Comparison of ENCODE assay signal across 10 mouse cellular contexts in the genomic region with DNA sequence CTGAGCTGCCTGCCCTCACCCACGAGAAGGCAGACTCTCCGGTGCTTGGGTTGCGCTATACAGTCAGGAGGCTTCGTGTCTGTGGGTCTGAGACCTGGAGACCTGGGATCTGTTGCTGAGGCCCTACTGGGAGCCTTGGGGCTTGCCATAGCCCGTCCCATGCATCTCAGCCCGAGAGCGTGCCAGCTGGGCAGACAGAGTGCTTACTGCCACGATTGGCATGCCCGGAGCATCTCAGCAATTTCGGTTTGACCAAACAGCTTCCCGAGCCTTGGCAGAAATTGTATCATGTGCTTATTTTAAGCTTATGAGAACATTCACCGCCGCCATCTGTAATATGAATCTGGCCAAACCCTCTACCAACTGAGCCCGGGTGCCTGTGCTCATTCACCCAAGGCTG. TPM values are rescaled to one million over a fixed set of nuclear protein-coding genes. Genes with fewer than 3 reads are reported as not detected.
DNase-seq lines count a peak whose midpoint lies in the region; ATAC-seq and TF ChIP-seq lines count a peak whose summit lies in the region.
"Had no signal": no experiment of that assay in that cellular context is flagged by ENCODE, and none has a peak within 500 bp of the region (broad histone marks: within the 10 kb centered on the region; RNA-seq: fewer than 3 reads in every experiment).

No protein-coding gene starts in this region.

- 90% methylated on average over 14 of the region's 14 CpGs for WGBS in liver, embryonic 16.5 days (ENCODE audit: insufficient replicate concordance)

- H3K4me2 ChIP-seq in liver, embryonic 16.5 days (ENCODE audit: low read depth, low read length) = no peak overlapping the region

- intact Hi-C loops in left cerebral cortex, adult 2 months (cut with DNase I) = no loop called here

- peak overlapping the region; percentile 20 for H3K27ac ChIP-seq in left cerebral cortex, adult 2 months
- H3K27ac ChIP-seq in liver, embryonic 16.5 days (ENCODE audit: low read length) = peak overlapping the region; percentile 95
- H3K27ac ChIP-seq: macrophage had no signal

- peak overlapping the region; percentile 46; the same call in 1 of the 2 replicates for H3K9ac ChIP-seq in liver, embryonic 16.5 days (ENCODE audit: low read depth, low read length)

- no peaks in the 10 kb centered on the region for H3K9me3 ChIP-seq in liver, embryonic 16.5 days (replicated peaks; ENCODE audit: control insufficient read depth, low read length)

- DNase-seq in left cerebral cortex, adult 2 months (ENCODE audit: extremely low spot score in 1 of 2, low spot score in 2 of 2) = no peak
- no peak for DNase-seq in left cerebral cortex, adult 9 months (ENCODE audit: low spot score in 2 of 2)
- peak; percentile 66 for DNase-seq in cerebellum, adult 8-10 months
- DNase-seq in heart, adult 9 months (ENCODE audit: low spot score in 2 of 2) = peak; percentile 61 to 79
- DNase-seq in kidney, adult 18-20 months = no peak
- DNase-seq in adrenal gland, postnatal 10 days = no peak
- DNase-seq: kidney, adult 2 months had no signal

- ATAC-seq in liver, embryonic 16.5 days (ENCODE audit: low read depth) = no peak
- ATAC-seq in monocyte, adult 5-6 weeks (replicated peaks; ENCODE audit: insufficient number of reproducible peaks, low FRiP score, low TSS enrichment, poor library complexity, severe bottlenecking) = no peak

- no peaks in the 10 kb centered on the region for H3K36me3 ChIP-seq in liver, embryonic 16.5 days (ENCODE audit: control insufficient read depth, insufficient read depth)

- peaks cover 42% of the 10 kb centered on the region for H3K4me1 ChIP-seq in liver, embryonic 16.5 days (ENCODE audit: control insufficient read depth, low read depth, low read length)

- no peak for TF ChIP-seq CTCF in left cerebral cortex, adult 2 months (IDR thresholded peaks at IDR 0.05)

- H3K4me3 ChIP-seq in left cerebral cortex, adult 2 months = no peak overlapping the region
- no peak overlapping the region for H3K4me3 ChIP-seq in liver, embryonic 16.5 days (ENCODE audit: low read depth, low read length)

- no peaks in the 10 kb centered on the region for H3K27me3 ChIP-seq in liver, embryonic 16.5 days (ENCODE audit: control insufficient read depth, insufficient read depth, low read depth, low read length)

RNA-seq across cellular contexts. Expression of a gene that starts 13.3 kb away (rescaled TPM):
- under 1 TPM; 0.38 to 0.47 TPM for total RNA-seq in left cerebral cortex, adult 2 months (2021)
- polyA plus RNA-seq in liver, embryonic 16.5 days (2015; fragmentation: Nextera tagmentation; extraction: Ambion mirVana) = 0.28 TPM in 1 of 2 replicates, not detected in the other
- 5.4 to 8.6 TPM (median 7.0 TPM) in 3 replicates for total RNA-seq in monocyte, adult 5-6 weeks (2017)
- total RNA-seq in adrenal gland, postnatal 10 days (2021) = 1 to 10 TPM; 2.3 to 6.1 TPM
- polyA plus RNA-seq: macrophage had no signal

RNA-seq across cellular contexts. Expression of a gene that starts 20.5 kb away (rescaled TPM):
- 100 to 1,000 TPM; 215 to 245 TPM for total RNA-seq in left cerebral cortex, adult 2 months (2021)
- 130 and 141 TPM in 2 replicates for polyA plus RNA-seq in liver, embryonic 16.5 days (2015; fragmentation: Nextera tagmentation; extraction: Ambion mirVana)
- total RNA-seq in monocyte, adult 5-6 weeks (2017) = 79.3 to 105 TPM (median 82.5 TPM) in 3 replicates
- total RNA-seq in adrenal gland, postnatal 10 days (2021) = 100 to 1,000 TPM; 152 to 180 TPM

RNA-seq across cellular contexts. Expression of a gene that starts 50.0 kb away (rescaled TPM):
- 10 to 100 TPM; 45.3 to 45.7 TPM for total RNA-seq in left cerebral cortex, adult 2 months (2021)
- 2.2 and 2.7 TPM in 2 replicates for polyA plus RNA-seq in liver, embryonic 16.5 days (2015; fragmentation: Nextera tagmentation; extraction: Ambion mirVana)
- total RNA-seq in monocyte, adult 5-6 weeks (2017) = 54.3 to 81.1 TPM (median 78.5 TPM) in 3 replicates
- 10 to 100 TPM; 42.5 to 51.3 TPM for total RNA-seq in adrenal gland, postnatal 10 days (2021)

Comparison
In these comparisons a context has a peak if more than half of its experiments do, and no peak if none do; other contexts are left out.
1. DNase-seq: peak in cerebellum, adult 8-10 months (single experiment) and heart, adult 9 months (2 of 2); none in left cerebral cortex, adult 2 months (0 of 2), left cerebral cortex, adult 9 months (0 of 2), kidney, adult 18-20 months (single experiment) and adrenal gland, postnatal 10 days (single experiment).